Mouse (Mus musculus): ENCODE measurements around the gene Gm5565.

GRCm38 (mm10) chr5:146199073-146199472, 38.7 kb upstream of the Gm5565 start:
- no peak for TF ChIP-seq POLR2A (IDR thresholded peaks at IDR 0.05; ENCODE audit: low read depth, low read length)
- no peak for TF ChIP-seq CTCF (IDR thresholded peaks at IDR 0.05; ENCODE audit: borderline replicate concordance, insufficient read depth, low read length)

Measured in embryonic fibroblast, embryonic 13.5 days (primary cell).